Mouse (Mus musculus): ENCODE results near the gene Smndc1.

Gene Smndc1

GRCm38 (mm10) chr19:53390495-53391007, at the start of gene Smndc1:
Gene Smndc1, minus strand, starts transcription at chr19:53390578.
- DNase-seq, result peak; percentile 100

GRCm38 (mm10) chr19:53439340-53439739, 49.0 kb upstream of the Smndc1 start:
- DNase-seq, result no peak

GRCm38 (mm10) chr19:53437991-53438390, 47.6 kb upstream of the Smndc1 start:
- DNase-seq, result no peak

GRCm38 (mm10) chr19:53437311-53437958, 47.1 kb upstream of the Smndc1 start:
- no peak for DNase-seq

GRCm38 (mm10) chr19:53433949-53434689, 43.7 kb upstream of the Smndc1 start:
- no peak for DNase-seq

GRCm38 (mm10) chr19:53431003-53431402, 40.6 kb upstream of the Smndc1 start:
- DNase-seq, result no peak

- DNase-seq, result peak; percentile 29
These were observed 40.0 kb upstream of the Smndc1 start for GRCm38 (mm10) chr19:53430356-53430755.

- DNase-seq, result peak; percentile 47
These were observed 37.4 kb upstream of the Smndc1 start for GRCm38 (mm10) chr19:53427817-53428216.

GRCm38 (mm10) chr19:53427346-53427745, 37.0 kb upstream of the Smndc1 start:
- DNase-seq, result no peak

- no peak for DNase-seq
These were observed 35.4 kb upstream of the Smndc1 start for GRCm38 (mm10) chr19:53425824-53426223.

- DNase-seq, result no peak
These were observed 34.3 kb upstream of the Smndc1 start for GRCm38 (mm10) chr19:53424629-53425028.

GRCm38 (mm10) chr19:53423816-53424465, 33.6 kb upstream of the Smndc1 start:
- DNase-seq, result no peak

GRCm38 (mm10) chr19:53423341-53423753, 33.0 kb upstream of the Smndc1 start:
- DNase-seq, result no peak

- no peak for DNase-seq
These were observed 32.3 kb upstream of the Smndc1 start for GRCm38 (mm10) chr19:53422358-53423308.

- DNase-seq, result no peak
These were observed 31.3 kb upstream of the Smndc1 start for GRCm38 (mm10) chr19:53421583-53422188.

- DNase-seq, result peak; percentile 57
These were observed 30.7 kb upstream of the Smndc1 start for GRCm38 (mm10) chr19:53420924-53421582.

- peak; percentile 41 for DNase-seq
These were observed 29.5 kb upstream of the Smndc1 start for GRCm38 (mm10) chr19:53419834-53420233.

GRCm38 (mm10) chr19:53415198-53415597, 24.8 kb upstream of the Smndc1 start:
- no peak for DNase-seq

GRCm38 (mm10) chr19:53414650-53415049, 24.3 kb upstream of the Smndc1 start:
- DNase-seq, result no peak

- DNase-seq, result no peak
These were observed 23.4 kb upstream of the Smndc1 start for GRCm38 (mm10) chr19:53413617-53414380.

Data from right cerebral cortex, postnatal 14 days (tissue).